Mouse (Mus musculus) gastrocnemius, adult 2 months (tissue): Measurements from ENCODE around the gene Gm21903. TPM values are rescaled to one million over a fixed set of nuclear protein-coding genes. Genes with fewer than 3 reads are reported as not detected.
"Not testable (repeated sequence)": the region's sequence is repeated elsewhere in the genome, so short reads cannot be mapped to it uniquely, and the experiment has no call there.

ENCODE experiments used
- DNase-seq: peaks from one replicate; pipeline ENCODE4 v3.0.0; 2022
- H3K27ac ChIP-seq: fragments of 200-600 bp; 2 replicates; pipeline ENCODE4 v1.8.1; 2022; ENCODE audit warnings: mild to moderate bottlenecking
- H3K4me3 ChIP-seq: fragments of 200-600 bp; 2 replicates; pipeline ENCODE4 v1.8.1; 2022; ENCODE audit warnings: mild to moderate bottlenecking, moderate library complexity
- CTCF ChIP-seq: fragments of 200-600 bp; IDR thresholded peaks from 2 replicates; pipeline ENCODE4 v1.8.1; 2022; ENCODE audit warnings: antibody characterized with exemption, mild to moderate bottlenecking, moderate library complexity
- intact Hi-C: fragments of 180-260 bp; cut with DNase I; formaldehyde crosslinking; loops from one replicate; pipeline ENCODE4 v1.15.1; 2025
- long read RNA-seq, 2 experiments: library from polyadenylated mRNA; stranded (forward); transcript quantifications; one replicate each; pipeline ENCODE4 v2.0.0; 2021
- total RNA-seq, 2 experiments: library from RNA; stranded (reverse); gene quantifications; 2 replicates each; pipeline ENCODE4 v1.2.3; 2021

The Gm21903 gene
- not detected for total RNA-seq
- long read RNA-seq, experiment 1, result 0 reads
- long read RNA-seq, experiment 2, result 0 reads

DNA sequence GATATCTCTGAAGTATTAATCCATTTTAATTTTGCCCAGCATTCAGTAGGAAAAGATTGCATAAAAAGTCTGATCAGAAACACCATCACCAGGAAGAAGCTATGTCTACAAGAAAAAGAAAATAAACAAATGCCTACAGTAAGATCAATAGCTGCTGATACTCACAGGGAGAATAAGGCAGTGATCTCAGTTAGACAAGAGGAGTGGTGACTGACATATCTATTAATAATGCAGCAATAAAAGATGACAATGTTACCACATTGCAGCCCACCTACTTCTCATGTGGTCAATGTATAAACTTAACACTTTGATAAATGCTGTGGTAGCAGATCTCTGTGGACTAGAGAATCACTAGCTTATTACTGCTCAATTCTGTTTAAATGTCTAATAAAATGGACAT, at the start of gene Gm21903:
Gene Gm21903 (minus strand): TSS at position 101 of the 400 bp plus-strand sequence.
- intact Hi-C loops, result no loop called here
- H3K27ac ChIP-seq, result no peak within 1 kb of the TSS
- no peak for TF ChIP-seq CTCF
- H3K4me3 ChIP-seq, result no peak within 1 kb of the TSS
- DNase-seq, result no peak

DNA sequence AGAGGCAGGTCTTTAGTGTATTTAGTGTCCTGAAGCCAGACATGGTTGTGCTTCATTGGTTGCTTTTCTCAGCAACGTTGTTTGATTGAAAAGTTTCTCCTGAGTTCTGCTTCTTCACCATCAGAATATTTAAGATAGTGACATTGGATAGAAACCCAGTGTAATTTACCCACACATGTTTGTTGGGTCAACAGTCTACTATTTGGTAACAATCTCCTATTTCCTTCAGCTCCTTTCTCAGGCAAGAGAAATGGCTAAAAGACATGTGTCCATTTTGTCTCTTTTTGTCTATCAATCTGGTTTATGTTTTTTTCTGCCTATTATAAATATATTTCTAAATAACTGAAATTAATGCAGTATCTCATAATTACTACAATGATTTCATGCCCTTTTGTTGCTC, 33.8 kb upstream of the Gm21903 start, which contains the start of gene Esp23:
Gene Esp23 (minus strand): TSS at position 101 of the 400 bp plus-strand sequence.
- intact Hi-C loops, result no loop called here
- no peak within 1 kb of the TSS for H3K4me3 ChIP-seq
- no peak for TF ChIP-seq CTCF
- DNase-seq, result no peak
- H3K27ac ChIP-seq, result no peak within 1 kb of the TSS

DNA sequence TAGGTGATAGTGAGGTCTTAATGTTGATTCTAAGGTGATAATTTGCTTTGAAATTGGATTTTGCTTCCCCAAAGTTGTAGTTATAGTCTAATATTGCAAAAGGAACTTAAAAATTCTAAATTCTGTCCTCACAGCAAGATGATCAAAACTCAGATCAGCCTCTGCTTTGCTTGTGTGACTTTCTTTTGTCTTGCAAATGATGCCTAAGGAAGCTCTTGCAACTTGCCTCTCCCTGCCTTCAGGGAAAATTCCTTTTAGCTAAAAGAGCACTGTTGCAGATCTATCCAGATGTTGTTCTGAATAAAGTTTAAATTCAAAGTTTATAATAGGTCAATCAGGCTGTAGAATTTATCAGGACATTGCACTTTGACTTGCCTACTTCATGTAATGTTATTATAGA, 20.5 kb upstream of the Gm21903 start:
- DNase-seq, result no peak
- intact Hi-C loops, result no loop called here
- no peak overlapping the region for H3K27ac ChIP-seq
- no peak for TF ChIP-seq CTCF
- no peak overlapping the region for H3K4me3 ChIP-seq

DNA sequence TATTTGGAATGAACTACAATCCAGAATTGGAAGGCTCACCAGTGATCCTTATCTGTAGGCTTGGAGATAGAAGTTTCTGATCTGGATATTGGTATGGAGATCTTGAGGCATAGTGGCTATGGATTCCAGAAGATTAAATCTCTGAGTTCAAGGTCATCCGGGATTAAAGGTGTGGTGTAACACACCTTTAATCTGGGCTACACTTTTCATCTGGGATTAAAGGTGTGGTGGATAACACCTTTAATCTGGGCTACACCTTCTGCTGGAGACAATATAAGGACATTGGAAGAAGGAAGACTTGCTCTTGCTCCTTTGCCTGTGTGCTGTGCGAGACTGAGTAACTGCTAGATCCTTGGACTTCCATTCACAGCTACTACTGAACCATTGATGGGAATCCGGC, 6.7 kb downstream of the Gm21903 start, which contains the start of gene Esp24:
Gene Esp24 (plus strand): TSS at position 301 of the 400 bp plus-strand sequence.
- intact Hi-C loops, H3K27ac ChIP-seq, DNase-seq, H3K4me3 ChIP-seq: not testable (repeated sequence)

DNA sequence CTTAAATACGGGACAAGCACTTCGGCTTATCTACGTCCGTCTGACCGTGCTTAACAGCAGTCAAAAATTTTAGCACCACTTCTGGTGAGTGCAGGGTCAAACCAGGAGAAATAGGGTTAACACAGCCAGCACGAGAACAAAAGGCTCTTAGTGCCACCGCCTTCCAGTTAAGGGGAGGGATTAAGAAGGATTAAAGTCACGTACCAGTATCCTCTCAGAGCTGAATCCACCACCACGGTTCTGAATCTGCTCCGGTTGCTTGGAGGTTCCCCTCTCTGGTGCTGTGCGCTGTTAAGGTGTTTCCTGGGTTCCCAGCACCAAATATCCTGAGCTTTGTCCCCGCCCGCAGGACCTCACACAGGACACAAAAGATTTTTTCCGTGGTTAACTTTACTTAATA, 26.0 kb downstream of the Gm21903 start:
- intact Hi-C loops, result no loop called here
- H3K4me3 ChIP-seq, result no peak overlapping the region
- TF ChIP-seq CTCF, result no peak
- DNase-seq, result no peak
- H3K27ac ChIP-seq, result no peak overlapping the region

DNA sequence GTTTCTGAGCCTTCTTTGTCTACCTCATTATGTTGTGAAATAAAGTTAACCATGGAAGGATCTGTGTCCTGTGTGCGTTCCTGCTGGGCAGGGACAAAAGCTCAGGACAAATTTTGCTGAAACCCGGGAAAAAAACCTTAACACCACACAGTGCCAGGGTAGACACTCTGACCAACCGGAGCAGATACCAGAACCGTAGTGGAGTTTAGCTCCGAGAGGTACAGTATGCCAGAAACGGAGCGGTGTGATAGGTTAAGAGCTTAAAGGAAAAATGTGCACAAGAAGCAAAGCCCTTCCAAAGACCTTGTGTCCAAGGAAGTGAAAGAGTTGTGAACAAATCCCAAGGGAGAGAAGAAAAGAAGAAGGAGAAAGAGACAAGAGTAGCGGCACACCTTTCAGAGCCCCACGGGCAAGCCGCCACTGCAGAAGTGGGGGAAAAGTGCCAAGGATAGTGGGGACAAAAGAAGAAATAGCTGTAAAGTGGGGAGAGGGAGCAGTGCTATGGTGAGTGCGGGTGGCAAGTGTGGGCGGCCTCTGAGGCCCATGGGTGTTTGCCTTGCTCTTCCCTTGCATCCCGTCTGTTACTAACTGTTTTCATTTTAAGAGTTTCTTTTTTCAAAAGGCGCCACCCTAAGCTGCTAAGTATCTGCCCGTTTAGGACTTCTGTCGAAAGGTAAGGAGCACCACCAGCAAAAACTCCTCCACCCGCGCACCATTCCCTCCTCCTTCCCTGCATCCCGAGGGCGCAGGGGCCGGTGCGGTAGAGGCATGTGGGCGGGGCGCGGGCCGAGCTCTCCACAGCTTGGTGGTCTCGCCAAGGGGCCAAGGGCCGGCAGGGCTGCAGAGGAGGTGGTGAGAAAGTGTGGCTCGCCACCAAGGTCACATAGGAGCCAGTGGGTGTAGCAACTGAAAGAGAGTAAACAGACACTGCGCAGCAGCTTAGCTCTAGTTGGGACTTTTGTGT, 32.2 kb downstream of the Gm21903 start:
- DNase-seq, result no peak
- H3K27ac ChIP-seq, result no peak overlapping the region
- H3K4me3 ChIP-seq, result no peak overlapping the region
- no peak for TF ChIP-seq CTCF
- intact Hi-C loops, result no loop called here

DNA sequence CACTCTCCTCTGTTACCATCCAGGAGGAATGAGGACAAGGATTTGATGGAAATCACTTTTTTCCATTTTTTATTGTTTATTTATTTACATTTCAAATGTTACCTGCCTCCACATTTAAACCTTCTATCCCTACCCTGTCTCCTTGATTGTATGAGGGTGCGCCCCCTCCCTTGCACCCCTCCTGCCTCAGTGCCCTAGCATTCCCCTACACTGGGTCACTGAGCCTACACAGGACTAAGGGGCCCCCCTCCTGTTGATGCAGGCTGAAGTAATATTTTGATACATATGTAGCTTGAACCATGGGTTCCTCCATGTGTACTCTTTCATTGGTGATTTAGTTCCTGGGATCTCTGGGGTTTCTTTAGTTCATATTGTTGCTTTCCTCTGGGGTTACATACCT, 33.3 kb downstream of the Gm21903 start:
- DNase-seq, result no peak
- intact Hi-C loops, result no loop called here
- no peak for TF ChIP-seq CTCF
- no peak overlapping the region for H3K27ac ChIP-seq
- H3K4me3 ChIP-seq, result no peak overlapping the region

Other genes starting within 250 kb of the Gm21903 start
- gene Esp24, start 6.6 kb downstream of the Gm21903 start, total RNA-seq, result not detected
- gene Esp23, start 33.7 kb upstream of the Gm21903 start, total RNA-seq, result not detected
- not detected for gene Esp22, start 52.0 kb upstream of the Gm21903 start, total RNA-seq